Mouse (Mus musculus) brain, embryonic 14.5 days (tissue): ENCODE results near the gene Nkx6-2. TPM values are rescaled to one million over a fixed set of nuclear protein-coding genes. Genes with fewer than 3 reads are reported as not detected.

Experiments used
- DNase-seq: peaks from one replicate; pipeline ENCODE4 v3.0.0-alpha.2; 2011; ENCODE audit warnings: low read depth
- CTCF ChIP-seq: fragments of 200-500 bp; IDR thresholded peaks from 2 replicates; pipeline ENCODE4 v1.5.1; 2012; ENCODE audit warnings: inconsistent platforms, mild to moderate bottlenecking, moderate library complexity, borderline replicate concordance; ENCODE audit not compliant: insufficient read depth, insufficient read length; ENCODE audit errors: extremely low read depth
- POLR2A ChIP-seq: fragments of 200-500 bp; IDR thresholded peaks from 2 replicates; pipeline ENCODE4 v1.6.1; 2012; ENCODE audit warnings: mild to moderate bottlenecking, inconsistent platforms, borderline replicate concordance; ENCODE audit not compliant: poor library complexity, insufficient read depth, insufficient read length, severe bottlenecking; ENCODE audit errors: extremely low read depth
- polyA plus RNA-seq: library from polyadenylated mRNA; depleted of rRNA; stranded (reverse); fragments of >200 nt; gene quantifications from 2 replicates; pipeline ENCODE4 v1.2.3, GENCODE M21; 2012

Gene Nkx6-2
- polyA plus RNA-seq, 1 experiment: 6.8 TPM

GRCm38 (mm10) chr7:139584221-139585175, 1.9 kb upstream of the Nkx6-2 start:
- no peak for TF ChIP-seq POLR2A
- TF ChIP-seq CTCF: no peak
- DNase-seq: peak; percentile 46

DNA sequence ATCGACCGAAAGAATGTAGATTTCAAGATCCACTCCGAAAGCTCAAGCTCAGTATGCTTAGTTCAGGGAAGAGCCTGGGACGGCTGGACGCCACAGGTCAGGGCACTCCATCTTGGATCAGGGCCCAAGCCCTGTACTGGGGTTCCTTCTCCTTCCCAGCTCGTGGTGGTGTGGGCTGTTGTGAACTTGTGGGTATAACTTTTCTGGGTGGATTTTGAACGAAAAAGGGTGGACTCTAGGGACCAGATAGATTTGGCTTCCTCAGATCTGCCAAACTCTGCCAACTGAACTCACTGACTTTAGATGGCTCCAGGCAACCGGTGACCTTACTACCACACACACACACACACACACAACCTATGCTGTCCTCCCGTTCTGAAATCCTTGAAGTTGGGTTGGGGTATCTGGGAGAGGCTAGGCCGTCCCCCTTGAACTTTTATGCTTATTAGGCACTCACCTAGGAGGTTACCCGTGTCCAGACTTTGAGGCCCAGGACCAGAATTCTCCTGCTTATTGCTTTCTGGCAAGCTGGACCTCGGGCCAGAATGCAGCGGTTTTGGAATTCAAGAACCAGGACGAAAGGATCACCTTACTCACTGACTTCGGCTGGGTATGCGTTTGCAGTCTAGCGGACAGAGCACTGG, 619 bp upstream of the Nkx6-2 start:
- DNase-seq: no peak
- TF ChIP-seq CTCF: no peak
- TF ChIP-seq POLR2A: no peak

DNA sequence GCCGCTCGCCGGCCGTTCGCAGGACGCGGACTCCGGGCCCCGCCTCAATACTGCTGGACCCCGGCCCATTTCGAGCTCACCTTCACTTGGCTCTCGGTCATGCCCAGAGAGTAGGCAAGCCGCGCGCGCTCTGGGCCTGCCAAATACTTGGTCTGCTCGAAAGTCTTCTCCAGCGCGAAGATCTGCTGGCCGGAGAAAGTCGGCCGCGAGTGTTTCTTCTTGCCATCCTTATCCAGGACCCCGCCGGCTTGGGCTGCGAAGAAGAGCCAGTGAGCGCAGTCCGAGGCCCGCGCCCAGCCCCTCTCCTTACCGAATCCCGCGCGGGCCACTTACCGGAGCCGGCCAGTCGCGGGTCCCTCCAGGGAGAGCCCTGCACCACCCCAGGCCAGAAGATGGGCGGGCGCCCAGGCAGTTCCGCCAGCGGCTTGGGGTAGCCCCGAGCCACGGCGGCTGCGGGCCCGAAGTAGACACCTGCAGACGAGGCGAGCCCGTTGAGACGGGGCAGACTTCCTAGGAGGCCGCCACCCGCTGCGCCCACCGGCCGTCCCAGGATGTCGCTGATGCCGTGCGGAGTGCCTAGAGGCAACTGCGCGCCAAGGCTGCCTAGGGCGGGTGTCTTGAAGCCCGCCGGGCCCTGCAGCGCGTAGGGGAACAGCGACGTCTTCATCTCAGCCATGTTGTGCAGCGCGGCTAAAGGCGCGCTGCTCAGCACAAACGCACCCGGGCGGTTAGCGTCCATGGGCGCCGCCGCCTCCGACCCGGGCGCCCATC, 611 bp downstream of the Nkx6-2 start:
- peak; percentile 53 for DNase-seq
- no peak for TF ChIP-seq CTCF
- no peak for TF ChIP-seq POLR2A

- TF ChIP-seq POLR2A: no peak
- no peak for TF ChIP-seq CTCF
- peak; percentile 41 for DNase-seq
These were observed 1.5 kb downstream of the Nkx6-2 start for GRCm38 (mm10) chr7:139580851-139581775.

DNA sequence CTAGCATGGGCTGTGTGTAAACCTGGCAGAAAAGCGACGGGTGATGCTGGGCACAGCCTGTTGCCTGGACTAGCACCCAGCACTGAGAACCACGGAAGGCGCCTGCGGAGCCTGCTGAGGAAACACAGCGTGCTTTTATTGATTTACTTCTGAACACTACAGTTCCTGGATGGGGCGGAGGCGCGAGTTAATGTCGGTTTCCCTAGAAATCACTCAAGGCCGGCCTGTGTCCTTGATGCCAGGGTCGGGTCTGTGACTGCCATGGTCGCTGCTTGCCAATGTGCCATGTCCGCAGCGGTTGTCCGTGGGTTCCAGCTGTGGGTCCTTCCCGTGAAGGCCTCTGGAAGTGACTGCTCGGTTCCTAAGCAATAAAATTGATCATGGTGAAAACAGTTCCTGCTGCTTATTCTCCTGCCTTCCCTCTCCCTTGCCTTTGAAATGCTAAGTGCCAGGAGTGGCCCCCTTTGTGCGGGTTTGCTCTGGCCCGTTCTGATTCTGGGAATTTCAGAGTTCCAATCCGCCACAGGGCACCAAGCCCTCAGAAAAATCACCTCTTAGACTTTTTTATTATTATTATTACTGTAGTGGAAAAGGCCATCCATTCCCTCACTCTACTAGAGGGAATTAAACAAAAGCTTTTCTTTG, 3.2 kb downstream of the Nkx6-2 start:
- no peak for DNase-seq

DNA sequence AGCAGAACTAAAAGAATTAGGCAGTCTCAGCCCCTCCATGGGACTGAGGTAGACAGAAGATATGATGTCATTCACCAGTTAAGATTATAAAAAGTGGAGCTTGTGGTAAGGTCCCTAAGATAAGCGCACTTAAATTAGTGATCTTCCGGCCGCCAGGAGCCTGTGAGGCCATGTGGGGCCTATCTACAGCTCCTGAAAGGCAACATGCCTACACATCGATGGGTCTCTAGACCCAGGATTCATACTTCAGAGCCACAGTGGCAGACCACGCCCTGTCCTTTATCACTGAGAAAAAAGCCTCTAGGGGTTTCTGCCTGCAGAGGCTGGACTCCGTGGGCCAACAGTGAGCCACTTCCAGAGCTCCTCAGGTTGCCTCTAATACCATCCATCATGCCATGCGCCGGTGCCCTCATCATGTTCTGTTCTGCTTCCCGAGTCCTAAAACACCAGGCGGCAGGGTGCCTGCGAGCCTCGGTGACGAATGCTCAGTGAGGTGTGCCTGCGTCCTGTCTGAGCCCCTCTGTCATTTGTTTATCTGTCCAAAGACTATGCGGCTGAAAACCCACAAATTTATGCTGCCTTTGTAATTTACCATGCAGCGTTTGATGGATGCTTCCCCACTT, 6.4 kb downstream of the Nkx6-2 start:
- TF ChIP-seq CTCF (no peak), POLR2A (no peak)
- no peak for DNase-seq

More for the DNA sequence above, 3.2 kb downstream of the Nkx6-2 start:
- TF ChIP-seq CTCF (no peak), POLR2A (no peak)

DNA sequence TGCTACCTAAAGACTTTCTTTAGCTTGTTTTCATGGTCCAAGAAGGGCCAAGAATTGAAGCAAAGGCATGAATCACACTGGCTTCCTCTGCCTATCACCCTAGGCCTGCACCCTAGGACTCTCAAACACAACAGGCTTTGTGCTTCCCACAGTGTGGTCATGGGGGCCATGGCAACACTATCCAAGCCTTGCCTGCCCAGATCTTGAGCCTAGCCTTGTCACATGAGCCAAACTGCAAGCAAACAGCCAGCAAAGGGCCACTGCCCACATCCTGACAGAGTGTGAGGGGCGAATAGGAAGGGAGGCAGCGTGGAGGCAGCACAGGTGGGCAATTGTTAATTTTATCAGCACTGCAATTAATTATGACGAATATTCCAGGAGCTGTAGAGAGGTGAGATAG, 9.9 kb downstream of the Nkx6-2 start:
- TF ChIP-seq POLR2A: no peak
- TF ChIP-seq CTCF: no peak
- DNase-seq: no peak

DNA sequence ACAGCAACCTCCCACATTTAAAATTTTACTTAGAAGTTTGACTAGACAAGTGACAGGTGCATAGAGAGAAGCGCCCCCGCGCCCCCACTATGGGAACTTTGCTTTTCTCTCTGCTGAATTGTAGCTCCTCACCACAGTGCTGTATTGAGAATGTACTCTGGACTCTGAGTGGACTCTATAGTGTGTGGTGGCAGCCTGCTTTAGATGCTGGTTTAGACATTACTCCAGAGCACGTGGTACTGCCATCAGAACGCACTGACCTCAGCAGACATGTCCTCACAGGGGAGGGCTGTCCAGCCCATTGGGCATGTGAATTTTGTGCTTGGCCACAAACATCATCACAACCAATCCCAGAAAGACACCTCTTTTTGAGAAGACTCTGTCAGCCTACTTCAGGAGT, 11.8 kb downstream of the Nkx6-2 start:
- DNase-seq: no peak
- TF ChIP-seq POLR2A: no peak
- TF ChIP-seq CTCF: no peak

DNA sequence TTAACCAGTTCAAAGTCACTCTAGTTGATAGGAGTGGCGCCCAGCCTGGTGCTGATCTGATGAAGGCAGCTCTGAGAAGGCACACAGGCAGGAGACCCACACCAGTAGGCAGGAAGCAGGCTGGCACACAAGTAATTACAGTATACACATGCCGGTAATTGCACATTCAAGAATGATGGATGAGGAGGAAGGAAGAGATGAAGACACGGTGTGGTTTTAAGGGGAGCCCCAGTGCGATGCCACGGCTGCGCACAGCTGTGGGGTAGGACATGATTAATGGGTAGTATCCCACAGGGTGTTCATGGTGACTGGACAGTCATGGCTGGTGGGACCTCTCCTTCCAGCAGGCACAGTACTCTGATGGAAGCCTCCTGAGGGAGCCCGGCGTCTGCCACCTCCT, 16.1 kb downstream of the Nkx6-2 start:
- TF ChIP-seq CTCF (no peak), POLR2A (no peak)
- no peak for DNase-seq

DNA sequence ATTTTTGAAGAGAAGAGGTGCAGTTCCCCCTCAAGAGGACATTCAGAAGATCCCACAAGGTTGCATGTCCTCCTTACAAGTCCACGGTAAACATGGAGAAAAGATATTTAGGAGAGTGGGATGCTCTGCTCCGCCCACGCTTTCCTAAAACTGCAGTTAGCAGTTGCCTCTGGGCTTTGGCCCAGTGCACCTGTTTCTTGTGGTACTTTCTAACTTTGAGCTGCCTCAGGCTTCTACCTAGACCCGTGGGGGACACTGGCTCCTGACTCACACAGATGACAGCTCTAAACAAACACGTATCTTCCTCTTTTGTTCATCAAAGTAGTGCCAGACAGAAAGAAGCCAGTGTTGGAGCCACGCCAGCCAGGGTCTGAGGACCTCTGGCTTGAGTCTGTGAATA, 16.6 kb downstream of the Nkx6-2 start:
- no peak for TF ChIP-seq CTCF
- no peak for TF ChIP-seq POLR2A
- no peak for DNase-seq

DNA sequence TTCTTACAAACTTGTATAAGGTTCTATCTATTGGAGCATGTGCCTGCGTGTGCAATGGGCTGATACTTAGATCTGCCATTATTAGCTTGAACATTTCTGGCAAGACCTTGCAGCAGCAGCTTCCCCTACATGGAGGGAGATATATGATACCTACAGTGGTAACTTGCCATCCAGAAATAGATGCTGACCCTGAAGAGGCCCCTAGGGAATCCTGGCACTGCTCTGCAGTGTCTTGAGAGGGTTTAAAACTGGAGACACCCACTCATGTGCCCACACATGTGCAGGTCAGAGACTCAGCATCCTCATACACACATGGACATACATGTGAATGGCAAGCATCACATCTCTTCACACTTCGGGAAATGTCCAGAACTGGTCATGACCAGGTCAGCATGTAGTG, 18.4 kb downstream of the Nkx6-2 start:
- DNase-seq: no peak
- no peak for TF ChIP-seq CTCF
- no peak for TF ChIP-seq POLR2A
